Mouse (Mus musculus) kidney, adult 2 months (tissue): ENCODE measurements around the gene Olfr1043.

Experiments
- CTCF ChIP-seq: fragments of 200-500 bp; conservative IDR thresholded peaks from 2 replicates; pipeline ENCODE4 v1.5.1; 2011; ENCODE audit warnings: low read depth, mild to moderate bottlenecking, control low read depth, low read length, moderate library complexity, mixed read lengths; ENCODE audit not compliant: insufficient read depth, insufficient read length
- POLR2A ChIP-seq: fragments of 200-500 bp; IDR thresholded peaks from one replicate; pipeline ENCODE4 v1.6.1; 2011; ENCODE audit warnings: low read depth, low read length, control low read depth

DNA sequence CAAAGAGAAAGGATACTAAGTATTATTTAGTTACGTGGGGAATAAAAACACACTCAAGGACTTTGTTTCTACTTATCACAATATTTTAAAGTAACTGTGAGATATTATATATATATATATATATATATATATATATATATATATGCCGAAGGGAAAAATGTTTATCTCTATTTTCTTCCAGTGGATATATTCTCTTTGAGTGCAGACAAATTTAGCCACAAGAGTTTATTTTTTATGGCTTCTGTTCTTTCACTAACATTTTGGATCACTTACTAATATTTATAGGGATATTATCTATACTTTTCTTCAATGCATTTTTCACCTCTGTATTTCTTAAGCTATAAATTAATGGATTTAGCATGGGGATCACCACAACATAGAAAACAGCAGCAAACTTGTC lies 5.6 kb downstream of the Olfr1043 start, which contains the start of gene Olfr1042:
- TF ChIP-seq POLR2A (no peak), CTCF (no peak)
